38 mouse cellular contexts compared by ENCODE assay signal in the genomic region with DNA sequence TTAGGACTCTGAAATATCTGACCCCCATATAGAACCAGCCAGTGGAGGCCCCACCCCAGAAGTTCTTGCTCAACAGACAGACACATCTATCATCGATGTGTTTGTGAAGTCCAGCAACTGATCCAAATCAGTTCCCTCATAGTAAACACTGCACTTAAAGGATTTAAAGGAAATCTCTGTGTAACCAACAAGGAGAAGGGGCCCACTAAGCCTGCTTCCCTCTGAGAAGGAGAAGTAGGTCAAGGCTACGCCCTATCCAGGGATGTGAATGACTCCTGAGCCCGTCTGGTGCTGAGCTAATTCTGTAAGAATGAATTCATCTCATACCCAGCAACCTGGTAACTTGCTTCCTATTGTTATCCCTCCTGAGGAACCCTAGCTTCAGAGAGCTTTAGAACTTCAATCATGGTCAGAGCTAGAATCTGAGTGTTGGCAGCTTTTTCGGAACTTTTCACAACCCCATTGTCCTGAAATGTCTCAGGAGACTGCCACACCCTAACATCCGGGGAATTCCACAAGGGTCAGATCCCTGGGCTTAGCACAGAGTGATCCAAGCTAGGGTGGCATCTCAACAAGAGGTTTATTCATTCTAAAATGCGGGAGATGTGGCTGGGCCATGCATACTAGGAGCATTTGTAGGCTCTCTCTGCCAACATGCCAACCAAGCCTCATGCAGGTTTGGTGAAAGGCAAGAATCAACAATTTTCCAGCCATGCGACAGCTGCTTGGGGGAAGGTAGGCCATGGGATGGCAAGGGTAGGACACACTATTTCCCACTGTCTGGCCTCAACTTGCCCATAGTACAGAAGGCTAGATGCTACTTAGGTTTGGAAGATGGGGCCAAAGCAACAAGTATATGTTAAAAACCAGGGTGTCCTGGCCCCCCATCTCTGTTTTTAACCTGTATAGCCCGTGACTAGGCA. TPM values are rescaled to one million over a fixed set of nuclear protein-coding genes. Genes with fewer than 3 reads are reported as not detected.
DNase-seq lines count a peak whose midpoint lies in the region; ATAC-seq and TF ChIP-seq lines count a peak whose summit lies in the region.
"Had no signal": no experiment of that assay in that cellular context is flagged by ENCODE, and none has a peak within 500 bp of the region (broad histone marks: within the 10 kb centered on the region; RNA-seq: fewer than 3 reads in every experiment).

No protein-coding gene starts in this region.

- peak; percentile 53 for DNase-seq in midbrain, embryonic 11.5 days (ENCODE audit: low spot score, missing footprints)
- peak; percentile 25 for DNase-seq in R1 (ENCODE audit: low read depth, low spot score)
- no peak for DNase-seq in forebrain, postnatal 0 days
- DNase-seq in adipocyte (ENCODE audit: low spot score) = no peak
- DNase-seq: adrenal gland, postnatal 10 days; cerebellum, adult 18-20 months; cerebellum, postnatal 10 days; gastrocnemius, adult 2 months; gastrocnemius, postnatal 36 days; heart, adult 2 months; heart, postnatal 4 days; kidney, adult 9 months; kidney, postnatal 25 days; lung, embryonic 14.5 days; right cerebral cortex, postnatal 25 days; spleen, adult 18-20 months; thymus, adult 2 months; thymus, postnatal 36 days had no signal

- no peaks in the 10 kb centered on the region for H3K9me3 ChIP-seq in midbrain, embryonic 11.5 days (ENCODE audit: control insufficient read depth, low read length)
- H3K9me3 ChIP-seq in midbrain, embryonic 13.5 days = no peaks in the 10 kb centered on the region
- no peaks in the 10 kb centered on the region for H3K9me3 ChIP-seq in forebrain, postnatal 0 days (ENCODE audit: low read length)
- no peaks in the 10 kb centered on the region for H3K9me3 ChIP-seq in kidney, embryonic 16.5 days (ENCODE audit: low read length)
- H3K9me3 ChIP-seq: forebrain, embryonic 13.5 days; heart, embryonic 12.5 days; hindbrain, embryonic 13.5 days; limb, embryonic 12.5 days; liver, embryonic 15.5 days; midbrain, embryonic 12.5 days; neural tube, embryonic 15.5 days had no signal

- H3K36me3 ChIP-seq in midbrain, embryonic 11.5 days (ENCODE audit: control insufficient read depth, insufficient read depth, low read length) = no peaks in the 10 kb centered on the region
- no peaks in the 10 kb centered on the region for H3K36me3 ChIP-seq in midbrain, embryonic 13.5 days
- no peaks in the 10 kb centered on the region for H3K36me3 ChIP-seq in forebrain, postnatal 0 days (ENCODE audit: insufficient read depth)
- no peaks in the 10 kb centered on the region for H3K36me3 ChIP-seq in kidney, embryonic 16.5 days (ENCODE audit: insufficient read depth, low read length)
- H3K36me3 ChIP-seq: heart, embryonic 12.5 days; hindbrain, embryonic 13.5 days; limb, embryonic 12.5 days; liver, embryonic 15.5 days; midbrain, embryonic 12.5 days; neural tube, embryonic 15.5 days had no signal

- H3K4me1 ChIP-seq in midbrain, embryonic 11.5 days (ENCODE audit: control insufficient read depth, insufficient read depth, low read length) = no peaks in the 10 kb centered on the region
- 0 out of 2 replicates have a peak, but pooled peaks cover 4% of the 10 kb centered on the region for H3K4me1 ChIP-seq in midbrain, embryonic 13.5 days (replicated peaks)
- no peaks in the 10 kb centered on the region for H3K4me1 ChIP-seq in forebrain, postnatal 0 days (ENCODE audit: insufficient read depth)
- H3K4me1 ChIP-seq in kidney, embryonic 16.5 days (ENCODE audit: insufficient read depth, low read length) = peaks cover 5% of the 10 kb centered on the region; the same call in 1 of the 2 replicates
- H3K4me1 ChIP-seq: forebrain, embryonic 13.5 days; liver, embryonic 15.5 days; midbrain, embryonic 12.5 days had no signal

- TF ChIP-seq CTCF in forebrain, postnatal 0 days (IDR thresholded peaks at IDR 0.05; ENCODE audit: low read depth) = no peak

- no peaks in the 10 kb centered on the region for H3K27me3 ChIP-seq in midbrain, embryonic 11.5 days (ENCODE audit: control insufficient read depth, insufficient read depth, low read length)
- no peaks in the 10 kb centered on the region for H3K27me3 ChIP-seq in midbrain, embryonic 13.5 days
- H3K27me3 ChIP-seq in forebrain, postnatal 0 days (ENCODE audit: insufficient read depth, low read length) = no peaks in the 10 kb centered on the region
- no peaks in the 10 kb centered on the region for H3K27me3 ChIP-seq in kidney, embryonic 16.5 days (ENCODE audit: insufficient read depth, low read length)
- H3K27me3 ChIP-seq: forebrain, embryonic 13.5 days; heart, embryonic 12.5 days; hindbrain, embryonic 13.5 days; limb, embryonic 12.5 days; liver, embryonic 15.5 days; midbrain, embryonic 12.5 days; neural tube, embryonic 15.5 days had no signal

- H3K4me2 ChIP-seq in midbrain, embryonic 11.5 days = no peak overlapping the region
- H3K4me2 ChIP-seq in midbrain, embryonic 13.5 days (replicated peaks) = no peak overlapping the region
- no peak overlapping the region for H3K4me2 ChIP-seq in forebrain, postnatal 0 days (ENCODE audit: low read depth)
- H3K4me2 ChIP-seq in kidney, embryonic 16.5 days (replicated peaks; ENCODE audit: low read depth, low read length) = no peak overlapping the region
- H3K4me2 ChIP-seq: forebrain, embryonic 13.5 days; heart, embryonic 12.5 days; hindbrain, embryonic 13.5 days; limb, embryonic 12.5 days; liver, embryonic 15.5 days; lung, embryonic 14.5 days; midbrain, embryonic 12.5 days; neural tube, embryonic 15.5 days had no signal

- WGBS in midbrain, embryonic 11.5 days = 85% methylated on average over 8 of the region's 8 CpGs
- WGBS in midbrain, embryonic 13.5 days = 81% methylated on average over 8 of the region's 8 CpGs
- 87% methylated on average over 8 of the region's 8 CpGs for WGBS in forebrain, postnatal 0 days
- 87% methylated on average over 8 of the region's 8 CpGs for WGBS in kidney, embryonic 16.5 days

- H3K4me3 ChIP-seq in midbrain, embryonic 11.5 days (ENCODE audit: low read depth, low read length) = no peak overlapping the region
- H3K4me3 ChIP-seq in midbrain, embryonic 13.5 days (replicated peaks) = no peak overlapping the region
- H3K4me3 ChIP-seq in forebrain, postnatal 0 days (ENCODE audit: low read depth, low read length) = no peak overlapping the region
- no peak overlapping the region for H3K4me3 ChIP-seq in kidney, embryonic 16.5 days (ENCODE audit: low read length)
- H3K4me3 ChIP-seq: forebrain, embryonic 13.5 days; gastrocnemius, adult 2 months; heart, adult 2 months; heart, embryonic 12.5 days; hindbrain, embryonic 13.5 days; left cerebral cortex, adult 2 months; limb, embryonic 12.5 days; liver, embryonic 15.5 days; midbrain, embryonic 12.5 days; neural tube, embryonic 15.5 days had no signal

- H3K9ac ChIP-seq in midbrain, embryonic 11.5 days (ENCODE audit: low read length) = no peak overlapping the region
- no peak overlapping the region for H3K9ac ChIP-seq in midbrain, embryonic 13.5 days (replicated peaks)
- H3K9ac ChIP-seq in forebrain, postnatal 0 days = no peak overlapping the region
- no peak overlapping the region for H3K9ac ChIP-seq in kidney, embryonic 16.5 days (replicated peaks; ENCODE audit: low read length)
- H3K9ac ChIP-seq: forebrain, embryonic 13.5 days; heart, embryonic 12.5 days; hindbrain, embryonic 13.5 days; limb, embryonic 12.5 days; liver, embryonic 15.5 days; lung, embryonic 14.5 days; midbrain, embryonic 12.5 days; neural tube, embryonic 15.5 days had no signal

- H3K27ac ChIP-seq in midbrain, embryonic 11.5 days (ENCODE audit: low read depth, low read length) = no peak overlapping the region
- no peak overlapping the region for H3K27ac ChIP-seq in midbrain, embryonic 13.5 days
- H3K27ac ChIP-seq in forebrain, postnatal 0 days (ENCODE audit: low read depth, low read length) = no peak overlapping the region
- no peak overlapping the region for H3K27ac ChIP-seq in kidney, embryonic 16.5 days (ENCODE audit: low read length)
- H3K27ac ChIP-seq: forebrain, embryonic 13.5 days; gastrocnemius, adult 2 months; heart, adult 2 months; hindbrain, embryonic 13.5 days; left cerebral cortex, adult 2 months; limb, embryonic 12.5 days; liver, embryonic 15.5 days; midbrain, embryonic 12.5 days; neural tube, embryonic 15.5 days had no signal

- no peak for ATAC-seq in midbrain, embryonic 11.5 days (ENCODE audit: low FRiP score)
- no peak for ATAC-seq in midbrain, embryonic 13.5 days
- peak; percentile 52 for ATAC-seq in megakaryocyte, adult 5-6 weeks (ENCODE audit: poor library complexity, severe bottlenecking)
- ATAC-seq in forebrain, postnatal 0 days = no peak
- no peak for ATAC-seq in kidney, embryonic 16.5 days (ENCODE audit: low FRiP score, low TSS enrichment)
- ATAC-seq: forebrain, embryonic 13.5 days had no signal

RNA-seq across cellular contexts. Expression of a gene that starts 38.0 kb away (rescaled TPM):
- polyA plus RNA-seq in midbrain, embryonic 11.5 days (2014; fragmentation: Nextera tagmentation; extraction: Ambion mirVana) = not detected in 2 replicates
- polyA plus RNA-seq in midbrain, embryonic 13.5 days (2015; fragmentation: Nextera tagmentation; extraction: Ambion mirVana) = not detected in 2 replicates
- not detected in 2 replicates for total RNA-seq in megakaryocyte, adult 5-6 weeks (2015)
- total RNA-seq in megakaryocyte, adult 5-6 weeks (2017) = not detected in 2 replicates
- not detected in 2 replicates for total RNA-seq in forebrain, postnatal 0 days (2014; rRNA removed)
- not detected in 2 replicates for polyA plus RNA-seq in forebrain, postnatal 0 days (2015; fragmentation: Nextera tagmentation; extraction: Ambion mirVana)
- polyA plus RNA-seq in kidney, embryonic 16.5 days (2015; fragmentation: Nextera tagmentation; extraction: Ambion mirVana) = not detected in 2 replicates
- total RNA-seq: adrenal gland, postnatal 10 days; common myeloid progenitor, adult 5-6 weeks; gastrocnemius, adult 2 months; gastrocnemius, postnatal 36 days; heart, adult 2 months; heart, postnatal 4 days; layer of hippocampus, adult 18-20 months; layer of hippocampus, postnatal 10 days; left cerebral cortex, adult 2 months; left cerebral cortex, postnatal 25 days; liver, adult 2 months; megakaryocyte progenitor cell, adult 5-6 weeks had no signal
- polyA plus RNA-seq: embryonic facial prominence, embryonic 14.5 days; forebrain, embryonic 13.5 days; heart, adult 2 months; heart, embryonic 12.5 days; heart, postnatal 0 days; hindbrain, embryonic 13.5 days; intestine, postnatal 0 days; limb, embryonic 12.5 days; liver, adult 2 months; liver, embryonic 15.5 days; lung, embryonic 14.5 days; midbrain, embryonic 12.5 days; neural tube, embryonic 15.5 days; thymus, adult 2 months had no signal

Comparison
In these comparisons a context has a peak if more than half of its experiments do, and no peak if none do; other contexts are left out.
1. DNase-seq: peak in midbrain, embryonic 11.5 days (single experiment) and R1 (single experiment); none in forebrain, postnatal 0 days (single experiment) and adipocyte (single experiment).